Mouse (Mus musculus) hindlimb bud, embryonic 11.5 days (tissue): ENCODE data around the gene Cyp2c54.
"Not testable (repeated sequence)": the region's sequence is repeated elsewhere in the genome, so short reads cannot be mapped to it uniquely, and the experiment has no call there.

Experiments
- DNase-seq: peaks from one replicate; pipeline ENCODE4 v3.0.0-alpha.2; 2012; ENCODE audit warnings: low read depth, low spot score; ENCODE audit errors: extremely low spot score

Cyp2c54 gene

GRCm38 (mm10) chr19:40073701-40074100 lies at the start of gene Cyp2c54:
Gene Cyp2c54 (minus strand): TSS chr19:40073827.
- no peak for DNase-seq

GRCm38 (mm10) chr19:40119624-40120023 lies 46.0 kb upstream of the Cyp2c54 start:
- DNase-seq, result not testable (repeated sequence)

GRCm38 (mm10) chr19:40091111-40091510 lies 17.5 kb upstream of the Cyp2c54 start:
- no peak for DNase-seq

- DNase-seq, result not testable (repeated sequence)
Observed at GRCm38 (mm10) chr19:40089421-40089820, 15.8 kb upstream of the Cyp2c54 start, which contains the start of gene Cyp2c50. Gene Cyp2c50 (plus strand): TSS chr19:40089688.

- no peak for DNase-seq
Observed at GRCm38 (mm10) chr19:40088381-40088780, 14.8 kb upstream of the Cyp2c54 start.

GRCm38 (mm10) chr19:39992140-39992539 lies 81.5 kb downstream of the Cyp2c54 start, which contains the start of gene Cyp2c37:
Gene Cyp2c37 (plus strand): TSS chr19:39992424.
- DNase-seq, result not testable (repeated sequence)

GRCm38 (mm10) chr19:39989471-39989870 lies 84.2 kb downstream of the Cyp2c54 start:
- no peak for DNase-seq
